26 mouse cellular contexts compared by ENCODE assay signal in the genomic region with DNA sequence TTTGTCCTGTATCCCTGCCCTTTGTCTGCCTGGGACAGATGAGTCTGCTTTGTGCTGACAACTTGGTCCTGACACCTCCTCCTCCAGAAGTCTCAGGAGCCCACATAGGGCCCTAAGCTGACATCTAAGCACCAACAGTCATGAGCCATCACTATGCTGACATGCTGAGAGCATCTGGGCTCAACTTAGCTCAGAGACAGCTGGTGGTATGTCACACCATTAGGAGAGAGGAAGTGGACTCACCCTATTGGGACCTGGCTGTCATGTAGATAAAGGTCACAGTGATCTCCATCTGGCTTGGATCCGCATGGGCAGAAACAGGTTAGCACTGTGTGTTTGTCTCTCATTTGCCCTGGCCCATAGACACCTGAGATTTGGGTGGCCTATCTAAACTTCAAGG. TPM values are rescaled to one million over a fixed set of nuclear protein-coding genes. Genes with fewer than 3 reads are reported as not detected.
A peak's percentile ranks its signal among the peaks of the same experiment; 100 is the strongest.
DNase-seq lines count a peak whose midpoint lies in the region; ATAC-seq lines count a peak whose summit lies in the region.
"Had no signal": no experiment of that assay in that cellular context is flagged by ENCODE, and none has a peak within 500 bp of the region (broad histone marks: within the 10 kb centered on the region; RNA-seq: fewer than 3 reads in every experiment).

No protein-coding gene starts in this region.

- no peak overlapping the region for H3K4me2 ChIP-seq in lung, embryonic 16.5 days (ENCODE audit: low read depth, low read length)
- H3K4me2 ChIP-seq: embryonic facial prominence, embryonic 13.5 days; embryonic facial prominence, embryonic 15.5 days; forebrain, embryonic 12.5 days had no signal

- 77% methylated on average over 1 of the region's 1 CpGs for WGBS in lung, embryonic 16.5 days

- no peaks in the 10 kb centered on the region for H3K9me3 ChIP-seq in lung, embryonic 16.5 days (ENCODE audit: control insufficient read depth, low read length)
- H3K9me3 ChIP-seq: embryonic facial prominence, embryonic 13.5 days; embryonic facial prominence, embryonic 15.5 days; forebrain, embryonic 10.5 days; forebrain, embryonic 12.5 days had no signal

- no peak overlapping the region for H3K4me3 ChIP-seq in lung, embryonic 16.5 days (ENCODE audit: low read length)
- H3K4me3 ChIP-seq: embryonic facial prominence, embryonic 13.5 days; embryonic facial prominence, embryonic 15.5 days; erythroblast, embryonic 14.5 days; forebrain, embryonic 10.5 days; forebrain, embryonic 12.5 days had no signal

- H3K4me1 ChIP-seq in lung, embryonic 16.5 days (replicated peaks; ENCODE audit: control insufficient read depth, insufficient read depth, low read length), result peaks cover 7% of the 10 kb centered on the region

- H3K27ac ChIP-seq in lung, embryonic 16.5 days (ENCODE audit: low read length), result peak overlapping the region; percentile 48
- H3K27ac ChIP-seq: embryonic facial prominence, embryonic 13.5 days; embryonic facial prominence, embryonic 15.5 days; forebrain, embryonic 10.5 days; forebrain, embryonic 12.5 days had no signal

- H3K9ac ChIP-seq in lung, embryonic 16.5 days (ENCODE audit: low read length), result no peak overlapping the region; the same call in 1 of the 2 replicates
- H3K9ac ChIP-seq: embryonic facial prominence, embryonic 13.5 days; embryonic facial prominence, embryonic 15.5 days; forebrain, embryonic 12.5 days had no signal

- no peak for ATAC-seq in lung, embryonic 16.5 days (ENCODE audit: low read depth)
- peak; percentile 19; the same call in 1 of the 2 replicates for ATAC-seq in monocyte, adult 5-6 weeks (replicated peaks; ENCODE audit: insufficient number of reproducible peaks, low FRiP score, low TSS enrichment, poor library complexity, severe bottlenecking)
- ATAC-seq: activated CD4-positive, CD25-positive, alpha-beta regulatory T cell, adult 4 months; forebrain, embryonic 14.5 days; forebrain, embryonic 16.5 days; Patski had no signal

- H3K27me3 ChIP-seq in lung, embryonic 16.5 days (ENCODE audit: control insufficient read depth, insufficient read depth, low read depth, low read length), result no peaks in the 10 kb centered on the region
- H3K27me3 ChIP-seq: embryonic facial prominence, embryonic 13.5 days; embryonic facial prominence, embryonic 15.5 days; forebrain, embryonic 12.5 days; Patski had no signal

- DNase-seq in lung, postnatal 25 days (ENCODE audit: low spot score), result no peak
- peak; percentile 37 for DNase-seq in testis, postnatal 10 days (ENCODE audit: low spot score)
- no peak for DNase-seq in testis, postnatal 14 days (ENCODE audit: low spot score)
- peak; percentile 23 for DNase-seq in A20 (ENCODE audit: low read depth, low spot score)
- no peak for DNase-seq in layer of hippocampus, adult 11-12 months (ENCODE audit: low spot score)
- DNase-seq in adrenal gland, postnatal 10 days, result no peak
- DNase-seq: adrenal gland, adult 8-10 months; adrenal gland, postnatal 25 days; cerebellum, adult 11 months; cerebellum, adult 18-20 months; cerebellum, adult 8-10 months; cerebellum, adult 9-11 months; cerebellum, postnatal 14 days; cerebellum, postnatal 36 days; embryo, embryonic 11 days had no signal

- H3K36me3 ChIP-seq in lung, embryonic 16.5 days (ENCODE audit: control insufficient read depth, insufficient read depth, low read length), result no peaks in the 10 kb centered on the region
- H3K36me3 ChIP-seq: embryonic facial prominence, embryonic 13.5 days; embryonic facial prominence, embryonic 15.5 days; forebrain, embryonic 10.5 days; forebrain, embryonic 12.5 days had no signal

RNA-seq across cellular contexts. Expression of a gene that starts 10.9 kb away (rescaled TPM):
- polyA plus RNA-seq in lung, embryonic 16.5 days (2015; fragmentation: Nextera tagmentation; extraction: Ambion mirVana), result 76.3 and 83.2 TPM in 2 replicates
- total RNA-seq in monocyte, adult 5-6 weeks (2017), result 37.3 to 55.9 TPM (median 44.9 TPM) in 3 replicates
- 10 to 100 TPM; 86.7 to 96.5 TPM for total RNA-seq in adrenal gland, postnatal 10 days (2021)

RNA-seq across cellular contexts. Expression of a gene that starts 41.4 kb away (rescaled TPM):
- 52.3 and 61.9 TPM in 2 replicates for polyA plus RNA-seq in lung, embryonic 16.5 days (2015; fragmentation: Nextera tagmentation; extraction: Ambion mirVana)
- total RNA-seq in monocyte, adult 5-6 weeks (2017), result 1.2 to 9.7 TPM (median 2.2 TPM) in 3 replicates
- 100 to 1,000 TPM; 185 to 250 TPM for total RNA-seq in adrenal gland, postnatal 10 days (2021)
- polyA plus RNA-seq: activated CD4-positive, CD25-positive, alpha-beta regulatory T cell, adult 4 months had no signal

RNA-seq across cellular contexts. Expression of a gene that starts 52.7 kb away (rescaled TPM):
- 89.1 and 92.9 TPM in 2 replicates for polyA plus RNA-seq in lung, embryonic 16.5 days (2015; fragmentation: Nextera tagmentation; extraction: Ambion mirVana)
- total RNA-seq in monocyte, adult 5-6 weeks (2017), result 33.1 to 54.4 TPM (median 45.1 TPM) in 3 replicates
- 10 to 100 TPM; 47.0 to 59.8 TPM for total RNA-seq in adrenal gland, postnatal 10 days (2021)

RNA-seq across cellular contexts. Expression of a gene that starts 56.0 kb away (rescaled TPM):
- polyA plus RNA-seq in lung, embryonic 16.5 days (2015; fragmentation: Nextera tagmentation; extraction: Ambion mirVana), result 25.3 and 25.9 TPM in 2 replicates
- total RNA-seq in monocyte, adult 5-6 weeks (2017), result 141 to 192 TPM (median 174 TPM) in 3 replicates
- 10 to 100 TPM; 29.8 to 48.9 TPM for total RNA-seq in adrenal gland, postnatal 10 days (2021)

Comparison
In these comparisons a context has a peak if more than half of its experiments do, and no peak if none do; other contexts are left out.
1. DNase-seq: peak in testis, postnatal 10 days (single experiment) and A20 (single experiment); none in lung, postnatal 25 days (single experiment), testis, postnatal 14 days (single experiment), layer of hippocampus, adult 11-12 months (single experiment) and adrenal gland, postnatal 10 days (single experiment).
2. RNA of a gene that starts 41.4 kb away (total RNA-seq): 185 to 250 TPM in adrenal gland, postnatal 10 days; 1.2 to 9.7 TPM in monocyte, adult 5-6 weeks; every median in the first group is over 10 times any median in the second.